Mouse (Mus musculus) embryonic facial prominence, embryonic 14.5 days (tissue): ENCODE measurements around the gene Hrnr. TPM values are rescaled to one million over a fixed set of nuclear protein-coding genes. Genes with fewer than 3 reads are reported as not detected.

Experiments used
- ATAC-seq: fragments of 200-750 bp; cut with Nextera tagmentation; 2 replicates; pipeline ENCODE4 v1.8.0; 2017; ENCODE audit warnings: low read depth, moderate number of reproducible peaks, moderate TSS enrichment
- DNase-seq: peaks from one replicate; pipeline ENCODE4 v3.0.0-alpha.2; 2015; ENCODE audit warnings: low spot score
- H3K27ac ChIP-seq: fragments of 300-500 bp; sonication (generic); replicated peaks from 2 replicates; pipeline ENCODE4 v1.5.1; 2014; ENCODE audit warnings: low read depth, mild to moderate bottlenecking, low read length, moderate library complexity
- H3K27me3 ChIP-seq: fragments of 300-500 bp; sonication (generic); replicated peaks from 2 replicates; pipeline ENCODE4 v1.6.1; 2014; ENCODE audit warnings: low read length; ENCODE audit not compliant: control insufficient read depth, insufficient read depth
- H3K36me3 ChIP-seq: fragments of 300-500 bp; sonication (generic); 2 replicates; pipeline ENCODE4 v1.6.1; 2014; ENCODE audit warnings: low read length, mixed read lengths; ENCODE audit not compliant: control insufficient read depth, insufficient read depth
- H3K4me1 ChIP-seq: fragments of 300-500 bp; sonication (generic); 2 replicates; pipeline ENCODE4 v1.6.1; 2014; ENCODE audit warnings: antibody characterized with exemption, low read length; ENCODE audit not compliant: control insufficient read depth, insufficient read depth
- H3K4me2 ChIP-seq: fragments of 300-500 bp; sonication (generic); 2 replicates; pipeline ENCODE4 v1.6.1; 2014; ENCODE audit warnings: low read depth, mild to moderate bottlenecking, low read length, moderate library complexity, mixed read lengths
- H3K4me3 ChIP-seq: fragments of 300-500 bp; sonication (generic); 2 replicates; pipeline ENCODE4 v1.5.1; 2014; ENCODE audit warnings: low read depth, mild to moderate bottlenecking, low read length
- H3K9ac ChIP-seq: fragments of 300-500 bp; sonication (generic); 2 replicates; pipeline ENCODE4 v1.6.1; 2014; ENCODE audit warnings: low read depth, mild to moderate bottlenecking, low read length, moderate library complexity, mixed read lengths
- H3K9me3 ChIP-seq: fragments of 300-500 bp; sonication (generic); 2 replicates; pipeline ENCODE4 v1.6.1; 2016; ENCODE audit warnings: low read length; ENCODE audit not compliant: control insufficient read depth
- WGBS: fragments of 180-500 bp; shearing (Covaris S2); extraction: QIAGEN DNeasy Blood & Tissue Kit; methylation state at CpG from one replicate; pipeline ENCODE4 v1.1.7; 2014; 5-methylcytosine and 5-hydroxymethylcytosine counted together
- polyA plus RNA-seq: library from polyadenylated mRNA; unstranded; fragments of >200 nt; fragmentation: Nextera tagmentation; extraction: Ambion mirVana; gene quantifications from 2 replicates; pipeline ENCODE4 v1.2.1, GENCODE M21; 2014

The Hrnr gene
- polyA plus RNA-seq: 1.3 and 6.5 TPM in 2 replicates

DNA sequence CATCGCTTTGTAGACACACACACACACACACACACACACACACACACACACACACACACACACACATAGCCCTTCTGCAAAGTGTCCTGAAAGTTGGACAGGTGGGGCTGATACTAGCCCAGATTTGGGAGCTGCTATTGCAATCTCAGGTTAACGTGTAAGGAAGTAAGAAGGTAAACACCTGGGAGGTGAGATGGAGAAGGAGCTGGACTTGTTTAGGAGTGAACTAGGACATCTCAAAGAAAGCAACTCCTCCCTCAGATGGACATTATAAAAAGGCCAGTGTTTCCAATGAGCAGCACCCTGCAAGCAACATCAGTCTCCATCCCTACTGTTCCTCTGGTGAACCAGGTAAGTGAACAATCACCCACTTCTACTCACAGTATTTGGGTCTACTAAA, at the start of gene Hrnr:
Gene Hrnr (plus strand): TSS at position 301 of the 400 bp plus-strand sequence.
- Histone ChIP-seq H3K4me2 (no peak within 1 kb of the TSS), H3K9ac (no peak within 1 kb of the TSS), H3K27me3 (no peaks in the 10 kb centered on the region), H3K4me1 (no peaks in the 10 kb centered on the region), H3K27ac (no peak within 1 kb of the TSS), H3K9me3 (no peaks in the 10 kb centered on the region), H3K36me3 (no peaks in the 10 kb centered on the region), H3K4me3 (no peak within 1 kb of the TSS)
- ATAC-seq: no peak
- no peak for DNase-seq
- WGBS: 74% methylated on average over 2 of the region's 2 CpGs

DNA sequence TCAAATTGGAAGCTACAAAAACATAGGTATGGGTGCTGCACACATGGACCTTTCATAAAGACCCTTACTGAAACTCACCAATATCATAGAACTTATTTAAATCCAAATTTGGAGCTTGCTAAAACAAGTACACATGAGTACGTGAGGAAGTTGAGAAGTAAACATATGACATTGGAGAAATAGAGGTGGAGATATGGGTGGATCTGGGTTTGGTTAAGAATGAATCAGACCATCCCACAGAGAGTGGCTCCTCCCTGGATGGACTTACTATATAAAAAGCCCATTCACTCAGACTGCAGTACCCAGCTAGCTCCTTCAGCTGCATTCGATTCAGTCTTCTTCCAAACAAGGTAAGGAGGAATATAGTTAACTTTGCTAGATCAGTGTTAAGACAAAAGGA, 46.3 kb upstream of the Hrnr start, which contains the start of gene Flg:
Gene Flg (plus strand): TSS at position 301 of the 400 bp plus-strand sequence.
- WGBS: 76% methylated on average over 2 of the region's 2 CpGs
- DNase-seq (no peak), ATAC-seq (no peak)
- Histone ChIP-seq H3K27ac (no peak within 1 kb of the TSS), H3K9me3 (no peaks in the 10 kb centered on the region), H3K4me3 (no peak within 1 kb of the TSS), H3K27me3 (no peaks in the 10 kb centered on the region), H3K4me2 (no peak within 1 kb of the TSS), H3K36me3 (no peaks in the 10 kb centered on the region), H3K4me1 (no peaks in the 10 kb centered on the region), H3K9ac (no peak within 1 kb of the TSS)

DNA sequence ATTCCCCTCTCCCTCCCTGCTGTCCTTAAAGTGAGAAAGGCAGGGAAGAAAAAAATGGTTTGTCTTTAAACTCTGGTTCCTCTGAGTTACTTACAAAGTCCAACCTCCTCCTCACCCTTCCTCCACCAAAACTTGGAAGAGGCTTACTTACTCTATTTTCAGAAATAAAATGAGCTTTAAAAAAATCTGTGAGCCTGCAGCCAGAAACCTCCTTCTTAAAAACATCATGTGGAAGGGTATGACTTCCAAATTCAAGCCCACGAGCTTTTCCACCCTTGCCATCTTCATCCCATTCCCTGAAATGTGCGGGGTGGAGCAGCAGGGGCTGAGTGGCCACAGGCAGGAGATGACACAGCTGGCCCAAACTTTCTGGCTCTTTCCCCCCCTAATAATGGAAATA, 22.0 kb upstream of the Hrnr start:
- no peak for DNase-seq
- no peak for ATAC-seq

GRCm38 (mm10) chr3:93299832-93300231, 19.7 kb upstream of the Hrnr start:
- Histone ChIP-seq H3K4me2 (no peak overlapping the region), H3K4me1 (no peaks in the 10 kb centered on the region), H3K9ac (no peak overlapping the region), H3K27ac (no peak overlapping the region), H3K27me3 (no peaks in the 10 kb centered on the region), H3K9me3 (peaks cover 4% of the 10 kb centered on the region; the same call in 1 of the 2 replicates), H3K36me3 (no peaks in the 10 kb centered on the region), H3K4me3 (no peak overlapping the region)
- WGBS: 86% methylated on average over 6 of the region's 6 CpGs
- no peak for ATAC-seq
- no peak for DNase-seq

More for the DNA sequence above, 22.0 kb upstream of the Hrnr start:
- Histone ChIP-seq H3K4me2 (no peak overlapping the region), H3K4me1 (no peaks in the 10 kb centered on the region), H3K27me3 (no peaks in the 10 kb centered on the region), H3K9me3 (no peaks in the 10 kb centered on the region), H3K4me3 (no peak overlapping the region), H3K27ac (no peak overlapping the region), H3K36me3 (no peaks in the 10 kb centered on the region), H3K9ac (no peak overlapping the region)
- WGBS: 76% methylated on average over 2 of the region's 2 CpGs

DNA sequence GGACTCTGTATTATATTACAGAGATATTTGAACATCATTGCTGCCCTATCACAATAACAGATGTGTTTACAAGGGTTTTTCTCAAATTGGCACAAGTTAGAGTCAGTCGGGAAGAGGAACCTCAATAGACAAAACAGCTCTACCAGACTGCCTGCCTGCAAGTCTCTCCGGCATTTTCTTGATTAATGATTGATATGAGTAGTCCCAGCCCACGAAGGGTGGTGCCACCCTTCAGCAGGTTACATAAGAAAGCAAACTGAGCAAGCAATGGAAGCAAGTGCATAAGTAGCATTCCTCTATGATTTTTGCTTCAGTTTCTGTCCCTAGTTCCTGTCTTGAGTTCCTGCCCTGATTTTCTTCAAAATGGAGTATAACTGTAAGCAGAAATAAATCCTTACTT, 17.7 kb upstream of the Hrnr start:
- no peak for ATAC-seq
- Histone ChIP-seq H3K4me3 (no peak overlapping the region), H3K36me3 (no peaks in the 10 kb centered on the region), H3K4me1 (no peaks in the 10 kb centered on the region), H3K9ac (no peak overlapping the region), H3K9me3 (peaks cover 4% of the 10 kb centered on the region; the same call in 1 of the 2 replicates), H3K27ac (no peak overlapping the region), H3K27me3 (no peaks in the 10 kb centered on the region), H3K4me2 (no peak overlapping the region)
- WGBS: 67% methylated on average over 3 of the region's 3 CpGs
- no peak for DNase-seq

DNA sequence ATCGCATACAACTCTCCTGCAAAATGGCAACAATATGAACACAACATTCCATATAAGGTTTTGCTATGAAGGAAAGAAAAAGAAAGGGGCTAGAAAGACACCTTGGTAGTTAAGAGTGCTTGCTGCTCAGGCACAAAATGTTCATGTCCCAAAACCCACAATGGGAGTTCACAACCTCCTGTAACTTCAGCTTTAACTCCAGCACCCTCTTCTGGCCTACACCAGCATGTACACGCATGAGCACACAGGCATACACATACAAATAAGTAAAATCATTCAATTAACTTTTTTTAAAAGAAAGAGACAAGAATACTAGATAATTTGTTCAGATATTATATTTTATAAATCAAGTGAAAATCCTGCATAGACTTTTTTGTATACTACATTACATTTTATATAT, 13.4 kb upstream of the Hrnr start:
- no peaks in the 10 kb centered on the region for H3K4me1 ChIP-seq

GRCm38 (mm10) chr3:93311371-93311770, 8.2 kb upstream of the Hrnr start:
- Histone ChIP-seq H3K9me3 (no peaks in the 10 kb centered on the region), H3K36me3 (no peaks in the 10 kb centered on the region), H3K9ac (no peak overlapping the region), H3K4me1 (no peaks in the 10 kb centered on the region), H3K27ac (no peak overlapping the region), H3K4me3 (no peak overlapping the region), H3K4me2 (no peak overlapping the region), H3K27me3 (no peaks in the 10 kb centered on the region)
- DNase-seq (no peak), ATAC-seq (no peak)
- 53% methylated on average over 3 of the region's 3 CpGs for WGBS

More for the DNA sequence above, 13.4 kb upstream of the Hrnr start:
- DNase-seq (no peak), ATAC-seq (no peak)
- H3K4me3 ChIP-seq: no peak overlapping the region
- H3K9ac ChIP-seq: no peak overlapping the region
- H3K27ac ChIP-seq: no peak overlapping the region
- no peak overlapping the region for H3K4me2 ChIP-seq
- no peaks in the 10 kb centered on the region for H3K27me3 ChIP-seq
- H3K36me3 ChIP-seq: no peaks in the 10 kb centered on the region
- 84% methylated on average over 2 of the region's 2 CpGs for WGBS
- H3K9me3 ChIP-seq: peaks cover 4% of the 10 kb centered on the region; the same call in 1 of the 2 replicates

DNA sequence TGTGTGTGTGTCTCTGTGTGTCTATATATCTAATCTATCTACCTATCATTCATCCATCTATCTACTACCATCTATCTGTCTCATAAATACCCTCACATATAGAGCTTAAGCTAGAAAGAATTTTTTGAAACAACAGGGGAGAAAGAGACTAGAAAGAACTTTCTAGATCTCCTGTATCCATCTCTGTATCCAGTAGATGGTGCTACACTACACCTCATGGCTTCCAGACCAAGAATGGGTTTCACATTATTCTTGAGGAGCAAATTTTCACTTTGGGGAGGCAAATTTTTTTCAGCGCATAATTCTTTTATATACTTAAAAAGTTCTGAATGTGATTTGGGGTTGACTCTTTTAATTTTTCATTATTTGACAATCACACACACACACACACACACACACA, 5.2 kb upstream of the Hrnr start:
- no peaks in the 10 kb centered on the region for H3K36me3 ChIP-seq
- H3K9ac ChIP-seq: no peak overlapping the region
- no peaks in the 10 kb centered on the region for H3K4me1 ChIP-seq
- no peaks in the 10 kb centered on the region for H3K27me3 ChIP-seq
- no peaks in the 10 kb centered on the region for H3K9me3 ChIP-seq
- DNase-seq (no peak), ATAC-seq (no peak)
- H3K4me3 ChIP-seq: no peak overlapping the region
- no peak overlapping the region for H3K4me2 ChIP-seq
- WGBS: 92% methylated on average over 1 of the region's 1 CpGs
- H3K27ac ChIP-seq: no peak overlapping the region

- Histone ChIP-seq H3K4me2 (no peak overlapping the region), H3K27ac (no peak overlapping the region), H3K4me1 (no peaks in the 10 kb centered on the region), H3K36me3 (no peaks in the 10 kb centered on the region), H3K9ac (no peak overlapping the region), H3K27me3 (no peaks in the 10 kb centered on the region), H3K4me3 (no peak overlapping the region), H3K9me3 (no peaks in the 10 kb centered on the region)
- ATAC-seq (no peak), DNase-seq (no peak)
Observed at GRCm38 (mm10) chr3:93337749-93338148, 18.2 kb downstream of the Hrnr start.
